Mouse (Mus musculus) liver, embryonic 11.5 days (tissue): Measurements from ENCODE around the gene Rsg1. TPM values are rescaled to one million over a fixed set of nuclear protein-coding genes. Genes with fewer than 3 reads are reported as not detected.

ENCODE experiments used
- ATAC-seq: fragments of 200-750 bp; cut with Nextera tagmentation; replicated peaks from 2 replicates; pipeline ENCODE4 v1.8.0; 2017; ENCODE audit warnings: moderate number of reproducible peaks, mild to moderate bottlenecking, moderate TSS enrichment, moderate library complexity; ENCODE audit not compliant: low FRiP score
- DNase-seq: peaks from one replicate; pipeline ENCODE4 v3.0.0-alpha.2; 2017; ENCODE audit warnings: low spot score
- H3K27ac ChIP-seq: fragments of 300-500 bp; sonication (generic); 2 replicates; pipeline ENCODE4 v1.5.1; 2014; ENCODE audit warnings: mild to moderate bottlenecking, low read depth, low read length, control low read depth
- H3K27me3 ChIP-seq: fragments of 300-500 bp; sonication (generic); replicated peaks from 2 replicates; pipeline ENCODE4 v1.6.1; 2014; ENCODE audit warnings: low read length, mixed read lengths; ENCODE audit not compliant: control insufficient read depth, insufficient read depth
- H3K36me3 ChIP-seq: fragments of 300-500 bp; sonication (generic); 2 replicates; pipeline ENCODE4 v1.6.1; 2014; ENCODE audit warnings: mild to moderate bottlenecking, low read length, moderate library complexity, mixed read lengths; ENCODE audit not compliant: control insufficient read depth, insufficient read depth
- H3K4me1 ChIP-seq: fragments of 300-500 bp; sonication (generic); replicated peaks from 2 replicates; pipeline ENCODE4 v1.6.1; 2014; ENCODE audit warnings: low read length, mixed read lengths; ENCODE audit not compliant: control insufficient read depth, insufficient read depth
- H3K4me2 ChIP-seq: fragments of 300-500 bp; sonication (generic); 2 replicates; pipeline ENCODE4 v1.6.1; 2014; ENCODE audit warnings: mild to moderate bottlenecking, control low read depth, moderate library complexity
- H3K4me3 ChIP-seq: fragments of 300-500 bp; sonication (generic); 2 replicates; pipeline ENCODE4 v1.5.1; 2014; ENCODE audit warnings: low read depth, low read length, control low read depth
- H3K9ac ChIP-seq: fragments of 300-500 bp; sonication (generic); 2 replicates; pipeline ENCODE4 v1.6.1; 2014; ENCODE audit warnings: low read depth, low read length, control low read depth
- H3K9me3 ChIP-seq: fragments of 300-500 bp; sonication (generic); 2 replicates; pipeline ENCODE4 v1.6.1; 2016; ENCODE audit warnings: low read length, inconsistent platforms, mixed read lengths; ENCODE audit not compliant: control insufficient read depth
- WGBS: fragments of 180-500 bp; shearing (Covaris S2); extraction: QIAGEN DNeasy Blood & Tissue Kit; methylation state at CpG from one replicate; pipeline ENCODE4 v1.1.7; 2014; 5-methylcytosine and 5-hydroxymethylcytosine counted together
- polyA plus RNA-seq: library from polyadenylated mRNA; unstranded; fragments of >200 nt; fragmentation: Nextera tagmentation; extraction: Ambion mirVana; gene quantifications from 2 replicates; pipeline ENCODE4 v1.2.1, GENCODE M21; 2014

The Rsg1 gene
- polyA plus RNA-seq, 1 experiment from 2014 or later: 4.6 TPM

GRCm38 (mm10) chr4:141260007-141260723 is 46.4 kb downstream of the Rsg1 start:
- Histone ChIP-seq H3K9me3 (peaks cover 4% of the 10 kb centered on the region; the same call in 1 of the 2 replicates), H3K9ac (no peak overlapping the region), H3K36me3 (no peaks in the 10 kb centered on the region), H3K4me2 (no peak overlapping the region), H3K4me3 (no peak overlapping the region), H3K27ac (no peak overlapping the region), H3K27me3 (no peaks in the 10 kb centered on the region), H3K4me1 (no peaks in the 10 kb centered on the region)
- no peak for ATAC-seq
- WGBS: 68% methylated on average over 16 of the region's 16 CpGs
- DNase-seq: no peak

- Histone ChIP-seq H3K4me1 (no peaks in the 10 kb centered on the region), H3K9me3 (peaks cover 4% of the 10 kb centered on the region; the same call in 1 of the 2 replicates), H3K4me2 (no peak overlapping the region), H3K27ac (no peak overlapping the region), H3K27me3 (no peaks in the 10 kb centered on the region), H3K9ac (no peak overlapping the region), H3K4me3 (no peak overlapping the region), H3K36me3 (no peaks in the 10 kb centered on the region)
- no peak for DNase-seq
- WGBS: 72% methylated on average over 10 of the region's 10 CpGs
- no peak for ATAC-seq
Observed at GRCm38 (mm10) chr4:141262906-141263637, 49.3 kb downstream of the Rsg1 start.

- Histone ChIP-seq H3K4me2 (no peak overlapping the region), H3K4me1 (no peaks in the 10 kb centered on the region), H3K36me3 (no peaks in the 10 kb centered on the region), H3K4me3 (no peak overlapping the region), H3K9me3 (peaks cover 4% of the 10 kb centered on the region; the same call in 1 of the 2 replicates), H3K27ac (no peak overlapping the region), H3K27me3 (no peaks in the 10 kb centered on the region), H3K9ac (no peak overlapping the region)
- ATAC-seq: no peak
- 87% methylated on average over 3 of the region's 3 CpGs for WGBS
- DNase-seq: no peak
Observed at GRCm38 (mm10) chr4:141265979-141266637, 52.4 kb downstream of the Rsg1 start.

- no peak overlapping the region for H3K27ac ChIP-seq
- 65% methylated on average over 3 of the region's 3 CpGs for WGBS
- ATAC-seq (no peak), DNase-seq (no peak)
- H3K9ac ChIP-seq: no peak overlapping the region
- no peak overlapping the region for H3K4me3 ChIP-seq
- H3K4me1 ChIP-seq: no peaks in the 10 kb centered on the region
- H3K36me3 ChIP-seq: no peaks in the 10 kb centered on the region
- H3K4me2 ChIP-seq: no peak overlapping the region
- H3K27me3 ChIP-seq: 0 out of 2 replicates have a peak, but pooled peaks cover 3% of the 10 kb centered on the region
- H3K9me3 ChIP-seq: no peaks in the 10 kb centered on the region
Observed at GRCm38 (mm10) chr4:141267250-141267649, 53.5 kb downstream of the Rsg1 start.

GRCm38 (mm10) chr4:141267837-141268236 is 54.1 kb downstream of the Rsg1 start:
- Histone ChIP-seq H3K9me3 (no peaks in the 10 kb centered on the region), H3K9ac (no peak overlapping the region), H3K4me3 (no peak overlapping the region), H3K27me3 (0 out of 2 replicates have a peak, but pooled peaks cover 3% of the 10 kb centered on the region), H3K4me2 (no peak overlapping the region), H3K36me3 (no peaks in the 10 kb centered on the region), H3K27ac (no peak overlapping the region), H3K4me1 (no peaks in the 10 kb centered on the region)
- whole genome bisulfite sequencing: 40% methylated on average over 9 of the region's 9 CpGs
- DNase-seq (no peak), ATAC-seq (no peak)

- no peaks in the 10 kb centered on the region; the same call in 1 of the 2 replicates for H3K4me1 ChIP-seq
- no peaks in the 10 kb centered on the region for H3K9me3 ChIP-seq
- H3K4me2 ChIP-seq: no peak overlapping the region
- no peak overlapping the region for H3K27ac ChIP-seq
- DNase-seq (no peak), ATAC-seq (no peak)
- no peak overlapping the region for H3K9ac ChIP-seq
- H3K4me3 ChIP-seq: no peak overlapping the region
- 0 out of 2 replicates have a peak, but pooled peaks cover 3% of the 10 kb centered on the region for H3K27me3 ChIP-seq
- 72% methylated on average over 4 of the region's 4 CpGs for WGBS
- H3K36me3 ChIP-seq: no peaks in the 10 kb centered on the region
Observed at GRCm38 (mm10) chr4:141268350-141268749, 54.6 kb downstream of the Rsg1 start.

- no peak overlapping the region for H3K4me2 ChIP-seq
- no peaks in the 10 kb centered on the region for H3K9me3 ChIP-seq
- WGBS: 55% methylated on average over 6 of the region's 6 CpGs
- no peaks in the 10 kb centered on the region; the same call in 1 of the 2 replicates for H3K4me1 ChIP-seq
- H3K4me3 ChIP-seq: no peak overlapping the region
- DNase-seq (no peak), ATAC-seq (no peak)
- H3K9ac ChIP-seq: no peak overlapping the region
- peaks cover 7% of the 10 kb centered on the region for H3K27me3 ChIP-seq
- H3K27ac ChIP-seq: no peak overlapping the region
- H3K36me3 ChIP-seq: no peaks in the 10 kb centered on the region
Observed at GRCm38 (mm10) chr4:141269080-141269479, 55.3 kb downstream of the Rsg1 start.

- ATAC-seq: no peak
- Histone ChIP-seq H3K27me3 (peaks cover 10% of the 10 kb centered on the region), H3K4me3 (no peak overlapping the region), H3K9ac (no peak overlapping the region), H3K4me1 (peaks cover 3% of the 10 kb centered on the region; the same call in 1 of the 2 replicates), H3K27ac (no peak overlapping the region), H3K4me2 (no peak overlapping the region), H3K9me3 (no peaks in the 10 kb centered on the region), H3K36me3 (no peaks in the 10 kb centered on the region)
- no peak for DNase-seq
- 62% methylated on average over 15 of the region's 15 CpGs for WGBS
Observed at GRCm38 (mm10) chr4:141270201-141270940, 56.6 kb downstream of the Rsg1 start.
